Mouse (Mus musculus) cerebellum, adult 2 months (tissue): ENCODE measurements around the gene Arl4a. TPM values are rescaled to one million over a fixed set of nuclear protein-coding genes. Genes with fewer than 3 reads are reported as not detected.

ENCODE experiments used
- DNase-seq, 2 experiments: peaks; one replicate each; pipeline ENCODE4 v3.0.0; 2021
- H3K27ac ChIP-seq: fragments of 200-500 bp; 2 replicates; pipeline ENCODE4 v1.5.1; 2012; ENCODE audit warnings: low read length, control low read depth, inconsistent platforms; ENCODE audit not compliant: insufficient read depth
- H3K27me3 ChIP-seq: fragments of 200-500 bp; 2 replicates; pipeline ENCODE4 v1.6.1; 2012; ENCODE audit warnings: inconsistent platforms, mild to moderate bottlenecking, low read length, moderate library complexity; ENCODE audit not compliant: control insufficient read depth, insufficient read depth
- H3K4me1 ChIP-seq: fragments of 200-500 bp; 2 replicates; pipeline ENCODE4 v1.6.1; 2011; ENCODE audit warnings: low read length; ENCODE audit not compliant: control insufficient read depth, insufficient read depth
- H3K4me3 ChIP-seq: fragments of 200-500 bp; replicated peaks from 2 replicates; pipeline ENCODE3; 2011; ENCODE audit warnings: mild to moderate bottlenecking, low read depth, low read length, control low read depth; ENCODE audit not compliant: insufficient read depth
- CTCF ChIP-seq: fragments of 200-500 bp; IDR thresholded peaks from 2 replicates; pipeline ENCODE4 v1.5.1; 2011; ENCODE audit warnings: low read depth, mild to moderate bottlenecking, control low read depth, low read length, moderate library complexity, borderline replicate concordance; ENCODE audit not compliant: insufficient read depth
- POLR2A ChIP-seq: fragments of 200-500 bp; IDR thresholded peaks from 2 replicates; pipeline ENCODE4 v1.6.1; 2011; ENCODE audit warnings: low read length, control low read depth, borderline replicate concordance; ENCODE audit not compliant: insufficient read depth
- WGBS: fragments of 180-500 bp; shearing (Covaris S2); methylation state at CpG from one replicate; pipeline ENCODE4 v1.1.7; 2018; 5-methylcytosine and 5-hydroxymethylcytosine counted together
- polyA plus RNA-seq: library from polyadenylated mRNA; depleted of rRNA; stranded (reverse); fragments of >200 nt; gene quantifications from 2 replicates; pipeline ENCODE4 v1.2.3, GENCODE M21; 2012; rRNA removed

Arl4a gene
- polyA plus RNA-seq, 1 experiment, result 24.0 TPM

- WGBS, result 73% methylated on average over 1 of the region's 1 CpGs
- Histone ChIP-seq H3K4me3 (no peak overlapping the region), H3K27me3 (no peaks in the 10 kb centered on the region; the same call in 1 of the 2 replicates), H3K27ac (no peak overlapping the region), H3K4me1 (no peaks in the 10 kb centered on the region)
- TF ChIP-seq POLR2A, result no peak
- no peak for TF ChIP-seq CTCF
- no peak for DNase-seq
These were observed 63.6 kb downstream of the Arl4a start for GRCm38 (mm10) chr12:39974273-39974672.

GRCm38 (mm10) chr12:39969500-39969899, 68.3 kb downstream of the Arl4a start:
- TF ChIP-seq POLR2A (no peak), CTCF (no peak)
- H3K27ac ChIP-seq, result no peak overlapping the region
- H3K4me3 ChIP-seq, result no peak overlapping the region
- DNase-seq, result no peak
- H3K4me1 ChIP-seq, result no peaks in the 10 kb centered on the region
- no peaks in the 10 kb centered on the region; the same call in 1 of the 2 replicates for H3K27me3 ChIP-seq

- no peaks in the 10 kb centered on the region; the same call in 1 of the 2 replicates for H3K27me3 ChIP-seq
- TF ChIP-seq POLR2A (no peak), CTCF (no peak)
- DNase-seq, result no peak
- no peak overlapping the region for H3K27ac ChIP-seq
- no peak overlapping the region for H3K4me3 ChIP-seq
- 86% methylated on average over 3 of the region's 3 CpGs for WGBS
- H3K4me1 ChIP-seq, result no peaks in the 10 kb centered on the region
These were observed 69.7 kb downstream of the Arl4a start for GRCm38 (mm10) chr12:39968109-39968508.

- no peak overlapping the region for H3K4me3 ChIP-seq
- H3K27ac ChIP-seq, result no peak overlapping the region
- peaks cover 2% of the 10 kb centered on the region; the same call in 1 of the 2 replicates for H3K4me1 ChIP-seq
- no peak for DNase-seq
- 76% methylated on average over 8 of the region's 8 CpGs for WGBS
- H3K27me3 ChIP-seq, result no peaks in the 10 kb centered on the region; the same call in 1 of the 2 replicates
- no peak for TF ChIP-seq POLR2A
- TF ChIP-seq CTCF, result no peak
These were observed 78.7 kb downstream of the Arl4a start for GRCm38 (mm10) chr12:39959166-39959565.

- peaks cover 2% of the 10 kb centered on the region; the same call in 1 of the 2 replicates for H3K4me1 ChIP-seq
- no peak for TF ChIP-seq CTCF
- TF ChIP-seq POLR2A, result no peak
- H3K27ac ChIP-seq, result no peak overlapping the region
- WGBS, result 12% methylated on average over 8 of the region's 8 CpGs
- peak; percentile 15 to 37 for DNase-seq
- no peaks in the 10 kb centered on the region; the same call in 1 of the 2 replicates for H3K27me3 ChIP-seq
- H3K4me3 ChIP-seq, result no peak overlapping the region
These were observed 79.7 kb downstream of the Arl4a start for GRCm38 (mm10) chr12:39957931-39958671.

- no peak overlapping the region for H3K4me3 ChIP-seq
- WGBS, result 5% methylated on average over 15 of the region's 15 CpGs
- TF ChIP-seq POLR2A (no peak), CTCF (no peak)
- H3K27me3 ChIP-seq, result no peaks in the 10 kb centered on the region; the same call in 1 of the 2 replicates
- peak; percentile 57 to 70 for DNase-seq
- H3K4me1 ChIP-seq, result peaks cover 2% of the 10 kb centered on the region; the same call in 1 of the 2 replicates
- no peak overlapping the region for H3K27ac ChIP-seq
These were observed 81.4 kb downstream of the Arl4a start for GRCm38 (mm10) chr12:39956396-39956795.

Other genes with a start within 250 kb of the Arl4a start
- gene Scin, start 96.2 kb upstream of the Arl4a start, polyA plus RNA-seq, result 0.25 and 0.35 TPM in 2 replicates
- gene Lsmem1, start 161.5 kb upstream of the Arl4a start, polyA plus RNA-seq, result 2.0 and 2.4 TPM in 2 replicates
- 52.4 and 59.0 TPM in 2 replicates for gene Ifrd1, start 210.5 kb upstream of the Arl4a start, polyA plus RNA-seq